Mouse (Mus musculus): ENCODE measurements around the gene Rcc1. TPM values are rescaled to one million over a fixed set of nuclear protein-coding genes. Genes with fewer than 3 reads are reported as not detected.

Rcc1 gene
- polyA plus RNA-seq, 2 experiments from 2014 or later, result 9.5 to 25.2 TPM

- ATAC-seq, result no peak
These were observed 2.0 kb upstream of the Rcc1 start for GRCm38 (mm10) chr4:132355403-132355802.

GRCm38 (mm10) chr4:132354571-132354970, 1.2 kb upstream of the Rcc1 start:
- ATAC-seq, result no peak

DNA sequence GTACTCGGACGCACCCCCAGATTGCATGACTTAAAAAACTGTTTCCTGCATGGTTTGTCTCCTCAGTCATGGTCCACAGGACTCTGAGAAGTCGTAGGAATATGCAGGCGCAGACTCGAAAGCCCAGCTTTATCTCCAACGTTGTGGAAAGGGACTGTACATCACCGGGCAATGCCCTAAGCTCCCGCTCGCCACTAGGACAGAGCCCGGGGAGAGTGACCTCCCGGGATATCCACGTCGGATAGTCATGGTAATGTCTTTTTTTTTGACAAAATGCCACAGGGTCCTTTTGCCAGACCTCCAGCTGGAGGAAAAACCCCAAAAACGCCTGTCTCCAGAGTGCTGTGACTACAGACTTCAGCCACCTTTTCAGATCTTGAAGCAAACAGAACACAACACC, 666 bp downstream of the Rcc1 start:
- ATAC-seq, result no peak

DNA sequence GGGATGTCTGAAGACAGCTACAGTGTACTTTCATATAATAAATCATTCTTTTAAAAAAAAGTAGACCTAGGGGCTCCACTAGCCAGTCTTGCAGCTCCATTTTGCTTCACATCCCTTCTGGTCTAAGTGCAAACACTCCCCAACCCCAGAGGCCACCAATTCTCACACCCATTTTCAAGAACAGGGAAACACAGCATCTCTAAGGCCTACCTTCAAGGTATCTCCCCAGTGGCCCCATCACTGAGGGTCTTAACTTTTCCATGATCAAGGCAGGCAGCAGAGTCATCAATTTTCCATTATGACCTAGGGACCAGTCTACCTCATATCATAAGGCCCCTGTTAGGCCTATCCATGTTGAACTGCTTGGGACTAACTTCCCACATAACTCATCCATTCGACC, 2.0 kb downstream of the Rcc1 start:
- ATAC-seq, result no peak

GRCm38 (mm10) chr4:132350854-132351253, 2.6 kb downstream of the Rcc1 start:
- ATAC-seq, result no peak

- ATAC-seq, result no peak
These were observed 3.2 kb downstream of the Rcc1 start for GRCm38 (mm10) chr4:132350123-132350740.

GRCm38 (mm10) chr4:132349495-132350122, 3.8 kb downstream of the Rcc1 start:
- no peak for ATAC-seq

DNA sequence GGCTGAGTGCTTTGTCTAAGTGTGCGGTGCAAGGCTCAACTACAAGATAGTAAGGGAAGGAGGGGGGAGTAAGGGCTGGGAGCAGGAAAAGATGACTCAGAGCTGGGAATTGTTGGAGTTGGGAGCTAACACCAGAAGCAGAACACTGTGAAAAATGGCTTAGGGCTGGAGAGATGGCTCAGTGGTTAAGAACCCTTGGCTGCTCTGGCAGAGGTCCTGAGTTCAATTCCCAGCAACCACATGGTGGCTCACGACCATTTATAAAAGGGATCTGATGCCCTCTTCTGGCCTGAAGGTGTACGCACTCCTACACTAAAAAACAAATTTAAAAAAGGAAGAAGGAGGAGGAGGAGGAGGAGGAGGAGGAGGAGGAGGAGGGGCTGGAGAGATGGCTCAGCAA, 6.7 kb downstream of the Rcc1 start:
- no peak for ATAC-seq

GRCm38 (mm10) chr4:132346261-132346660, 7.1 kb downstream of the Rcc1 start:
- ATAC-seq, result no peak

GRCm38 (mm10) chr4:132345843-132346212, 7.6 kb downstream of the Rcc1 start:
- ATAC-seq, result no peak

- peak; percentile 86 for ATAC-seq
These were observed 8.1 kb downstream of the Rcc1 start for GRCm38 (mm10) chr4:132345135-132345842.

- ATAC-seq, result peak; percentile 30
These were observed 8.8 kb downstream of the Rcc1 start for GRCm38 (mm10) chr4:132344403-132345134.

GRCm38 (mm10) chr4:132341451-132341850, 12.0 kb downstream of the Rcc1 start:
- no peak for ATAC-seq

DNA sequence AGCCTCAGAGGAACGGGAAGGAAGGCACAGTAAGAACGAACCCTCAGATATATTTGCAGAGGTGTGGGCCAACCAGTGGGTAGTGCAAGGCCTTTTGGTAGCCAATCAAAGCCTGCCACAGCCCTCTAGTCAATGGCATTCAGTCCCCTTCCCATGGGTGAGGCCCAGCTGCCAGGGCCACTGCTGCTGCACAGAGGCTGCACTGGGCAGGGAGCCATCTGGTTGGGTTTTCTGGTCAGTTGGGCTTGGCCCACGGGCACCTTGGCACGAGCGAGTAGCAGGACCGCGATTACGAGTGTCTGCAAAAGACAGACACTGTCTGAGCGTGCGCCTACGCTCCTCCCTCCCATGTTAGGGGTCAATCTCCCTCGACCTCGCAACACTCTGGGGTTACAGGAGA, 14.5 kb downstream of the Rcc1 start:
- ATAC-seq, result no peak

GRCm38 (mm10) chr4:132332880-132333279, 20.5 kb downstream of the Rcc1 start:
- no peak for ATAC-seq

DNA sequence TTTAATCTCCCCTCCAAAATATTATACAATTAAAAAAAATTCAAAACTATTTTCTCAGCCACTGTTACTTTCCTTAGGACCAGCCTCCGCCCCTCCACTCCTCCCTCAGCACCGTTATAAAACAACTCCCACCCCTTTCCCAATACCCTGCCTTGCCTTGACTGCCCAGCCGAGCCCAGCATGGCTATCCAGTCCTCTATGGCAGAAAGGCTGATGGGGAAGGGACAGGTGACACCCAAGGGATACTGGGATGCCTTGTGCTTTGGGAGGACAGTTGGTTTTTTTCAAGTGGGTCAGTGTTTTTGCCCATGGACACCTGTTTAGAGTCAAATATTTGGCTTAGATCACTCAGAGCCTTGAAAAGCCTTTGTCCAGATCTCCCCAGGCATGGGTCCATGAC, 21.4 kb downstream of the Rcc1 start:
- ATAC-seq, result no peak

GRCm38 (mm10) chr4:132329835-132330354, 23.5 kb downstream of the Rcc1 start:
- no peak for ATAC-seq

- ATAC-seq, result peak; percentile 96
These were observed 24.1 kb downstream of the Rcc1 start, which contains the start of gene Trnau1ap for GRCm38 (mm10) chr4:132329115-132329834. Gene Trnau1ap, minus strand, starts transcription at chr4:132329538.

DNA sequence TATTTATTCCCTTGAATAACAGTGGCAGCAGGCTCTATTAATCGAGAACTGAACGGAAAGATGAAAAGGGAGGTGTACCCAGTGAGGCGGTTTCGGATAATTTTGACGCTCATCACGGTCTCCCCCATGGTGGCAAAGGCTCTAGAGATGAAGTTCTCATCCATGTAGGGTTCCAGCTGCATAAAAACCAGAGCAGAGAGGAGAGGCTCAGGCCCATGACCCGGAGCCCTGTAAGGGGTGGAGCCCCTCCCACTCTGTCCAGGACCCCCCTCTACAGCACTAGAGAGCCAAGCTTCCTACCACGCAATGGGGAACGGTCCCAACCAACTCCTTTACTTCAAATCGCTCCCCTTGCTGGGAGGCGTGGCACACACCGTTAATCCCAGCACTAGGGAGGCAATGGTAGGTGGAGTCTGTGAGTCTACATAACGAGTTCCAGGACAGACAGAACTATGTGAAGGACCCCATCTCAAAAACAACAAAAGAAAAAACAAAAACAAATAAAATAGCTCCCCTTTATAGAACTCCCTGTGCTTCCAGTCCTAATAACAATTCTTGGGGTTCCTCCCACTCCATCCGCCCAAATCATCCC, 24.9 kb downstream of the Rcc1 start:
- ATAC-seq, result no peak

DNA sequence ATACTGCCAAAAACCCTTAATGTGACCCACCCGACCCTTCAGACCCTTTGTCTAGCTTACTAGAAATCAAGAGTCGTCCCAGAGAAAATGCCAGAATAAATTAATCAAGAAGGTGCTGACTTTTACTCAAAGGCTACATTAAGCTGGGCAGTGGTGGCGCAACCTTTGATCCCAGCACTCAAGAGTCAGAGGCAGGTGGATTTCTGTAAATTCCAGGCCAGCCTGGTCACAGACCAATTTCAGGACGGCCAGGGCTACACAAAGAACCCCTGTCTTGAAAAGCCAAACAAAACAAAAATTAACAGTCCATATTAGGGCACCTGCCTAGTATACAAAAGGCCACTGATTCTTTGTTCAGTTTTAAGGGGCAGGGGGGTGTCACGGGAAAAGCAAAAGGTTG, 26.9 kb downstream of the Rcc1 start:
- ATAC-seq, result no peak

DNA sequence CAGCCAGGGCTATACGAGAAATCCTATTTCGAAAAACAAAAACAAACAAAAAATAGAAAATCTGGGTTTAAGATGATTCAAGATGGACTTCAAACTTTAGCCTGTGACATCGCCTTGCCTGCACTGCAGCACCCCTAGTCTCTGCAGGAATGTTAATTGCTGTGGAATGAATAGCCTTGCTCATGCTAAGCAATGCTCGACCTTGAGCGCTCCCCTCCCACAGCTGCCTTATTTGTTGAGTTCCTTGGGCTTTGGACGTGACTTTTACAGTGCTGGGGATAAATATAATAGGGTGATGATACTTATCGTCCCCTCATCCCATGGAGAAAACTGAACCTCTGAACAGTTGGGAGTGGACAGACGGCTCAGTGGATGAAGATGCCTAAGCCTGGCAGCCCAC, 37.7 kb downstream of the Rcc1 start:
- no peak for ATAC-seq

GRCm38 (mm10) chr4:132312627-132313026, 40.8 kb downstream of the Rcc1 start:
- ATAC-seq, result no peak
